Mouse (Mus musculus): ENCODE data around the gene Usp33.

The Usp33 gene

GRCm38 (mm10) chr3:152401964-152402670 lies 55.8 kb downstream of the Usp33 start:
- no peak for DNase-seq (ENCODE audit: low spot score in 2 of 2)

- no peak for DNase-seq (ENCODE audit: low spot score in 2 of 2)
These were observed 56.4 kb downstream of the Usp33 start for GRCm38 (mm10) chr3:152402671-152403066.

- DNase-seq (ENCODE audit: low spot score in 2 of 2): no peak
These were observed 57.5 kb downstream of the Usp33 start for GRCm38 (mm10) chr3:152403827-152404226.

GRCm38 (mm10) chr3:152405420-152405819 lies 59.1 kb downstream of the Usp33 start:
- no peak for DNase-seq (ENCODE audit: low spot score in 2 of 2)

DNA sequence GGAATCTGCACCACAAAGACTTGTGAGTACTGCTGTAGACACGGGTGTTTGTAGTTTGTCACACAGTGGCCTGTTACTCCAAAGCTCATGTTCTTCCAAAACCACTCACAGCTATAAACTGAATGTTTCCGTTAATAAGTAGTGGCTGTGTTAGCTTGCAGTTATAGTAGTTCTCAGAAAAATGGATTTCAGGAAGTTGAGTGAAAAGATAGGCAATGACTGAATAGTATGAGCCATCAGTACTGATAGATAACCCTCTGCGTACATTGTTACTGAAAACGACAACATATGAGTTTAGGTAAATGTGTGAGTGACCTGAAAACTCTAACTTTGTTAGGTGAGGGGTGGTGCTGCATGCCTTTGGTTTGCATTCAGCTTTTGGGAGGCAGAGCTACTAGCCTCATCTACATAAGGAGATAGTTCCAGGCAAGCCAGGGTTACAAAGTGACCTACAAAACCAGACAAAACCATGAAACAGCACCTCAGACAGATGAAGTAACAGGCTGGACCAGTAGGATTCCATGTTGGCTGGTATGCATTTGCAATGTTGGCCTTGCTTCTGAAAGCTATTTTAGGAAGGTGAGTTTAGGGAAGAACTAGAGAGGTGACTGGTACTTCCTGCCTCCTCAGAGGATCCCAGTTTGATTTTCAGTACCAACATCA lies 59.8 kb downstream of the Usp33 start:
- DNase-seq (ENCODE audit: low spot score in 2 of 2): no peak

DNA sequence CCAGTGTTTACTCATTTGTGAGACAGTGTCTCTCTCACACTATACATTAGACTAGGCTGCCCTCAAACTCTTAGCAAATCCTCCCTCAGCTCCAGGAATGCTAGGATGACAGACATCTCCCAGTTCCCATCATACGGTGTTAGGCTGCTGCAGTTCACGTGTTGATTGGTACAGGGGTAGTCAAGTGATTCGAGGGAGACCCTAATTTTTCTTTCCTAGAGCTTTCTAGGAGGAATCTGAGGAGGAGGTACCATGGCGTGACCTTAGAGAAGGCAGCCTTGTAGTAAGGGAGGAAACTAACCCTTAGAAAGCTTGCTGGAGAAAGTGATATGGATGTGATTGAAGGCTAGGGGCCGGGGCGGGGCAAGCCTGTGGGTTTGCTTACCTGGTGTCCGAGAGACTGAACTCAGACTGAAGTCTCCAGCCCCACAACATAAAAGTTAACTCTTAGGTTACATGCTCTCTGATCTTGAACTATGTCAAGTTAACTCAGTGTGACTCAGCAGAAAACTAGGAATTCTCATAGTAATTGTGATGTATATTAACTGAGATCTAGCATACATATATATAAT lies 64.8 kb downstream of the Usp33 start:
- DNase-seq (ENCODE audit: low spot score in 2 of 2): no peak

GRCm38 (mm10) chr3:152412362-152412761 lies 66.1 kb downstream of the Usp33 start:
- DNase-seq (ENCODE audit: low spot score in 2 of 2): no peak

DNA sequence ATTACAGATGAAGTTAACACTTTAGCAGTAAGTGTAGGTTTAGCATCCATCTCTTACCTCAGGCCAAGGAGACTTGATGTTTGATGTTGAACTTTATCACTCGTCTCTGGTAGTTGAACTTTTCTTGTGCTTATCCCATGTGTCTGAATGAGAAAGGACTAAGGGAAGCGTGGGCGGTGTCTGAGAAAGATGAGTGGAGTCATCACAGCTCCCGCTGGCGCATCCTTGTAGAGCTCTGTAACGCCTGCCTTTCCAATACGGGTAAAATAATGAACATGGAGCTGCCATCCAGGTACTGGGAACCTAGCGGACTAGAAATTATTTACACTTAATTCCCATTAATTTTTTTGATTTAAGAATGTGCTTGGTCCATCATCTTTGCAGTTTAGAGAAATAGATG lies 82.6 kb downstream of the Usp33 start:
- DNase-seq (ENCODE audit: low spot score in 2 of 2): no peak

GRCm38 (mm10) chr3:152432677-152433076 lies 86.4 kb downstream of the Usp33 start:
- no peak for DNase-seq (ENCODE audit: low spot score in 2 of 2)

DNA sequence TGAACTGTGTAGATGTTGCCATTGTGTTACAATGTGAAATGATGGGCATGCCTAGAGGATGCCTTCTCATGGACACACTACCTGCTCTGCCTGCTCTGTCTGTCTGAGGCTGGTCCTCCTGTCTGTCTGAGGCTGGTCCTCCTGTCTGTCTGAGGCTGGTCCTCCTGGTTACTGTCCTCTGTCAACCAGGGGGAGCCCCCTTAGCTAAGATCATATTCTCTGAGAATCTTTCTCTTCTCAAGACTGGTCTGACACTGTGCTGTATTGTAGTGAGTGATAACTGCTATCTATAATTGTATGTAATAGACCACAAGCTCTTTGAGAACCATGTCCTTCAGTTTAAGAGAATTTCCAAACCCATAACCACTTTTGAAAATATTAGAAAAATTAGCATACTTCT lies 89.3 kb downstream of the Usp33 start:
- no peak for DNase-seq (ENCODE audit: low spot score in 2 of 2)

- no peak for DNase-seq (ENCODE audit: low spot score in 2 of 2)
These were observed 91.8 kb downstream of the Usp33 start for GRCm38 (mm10) chr3:152438068-152438467.

GRCm38 (mm10) chr3:152442795-152443194 lies 96.5 kb downstream of the Usp33 start:
- DNase-seq (ENCODE audit: low spot score in 2 of 2): no peak

Measured in spleen, postnatal 10 days (tissue).